Mouse (Mus musculus): ENCODE data around the gene Spin2f. TPM values are rescaled to one million over a fixed set of nuclear protein-coding genes. Genes with fewer than 3 reads are reported as not detected.

Spin2f gene
- not detected for polyA plus RNA-seq (2014; fragmentation: Illumina TruSeq; extraction: RNeasy Lipid Tissue Mini Kit (QIAGEN cat#74804); ENCODE audit: insufficient read depth, low read depth, low replicate concordance)

GRCm38 (mm10) chrX:31253594-31253993, at the start of gene Spin2f:
TSS of gene Spin2f (plus strand) at chrX:31253894.

Other genes with a start within 250 kb of the Spin2f start
- not detected for gene Btbd35f29, start 136.2 kb upstream of the Spin2f start, polyA plus RNA-seq (2014; fragmentation: Illumina TruSeq; extraction: RNeasy Lipid Tissue Mini Kit (QIAGEN cat#74804); ENCODE audit: insufficient read depth, low read depth, low replicate concordance)
- gene Btbd35f26, start 82.6 kb downstream of the Spin2f start, polyA plus RNA-seq (2014; fragmentation: Illumina TruSeq; extraction: RNeasy Lipid Tissue Mini Kit (QIAGEN cat#74804); ENCODE audit: insufficient read depth, low read depth, low replicate concordance), result not detected
- gene Btbd35f19, start 130.0 kb downstream of the Spin2f start, polyA plus RNA-seq (2014; fragmentation: Illumina TruSeq; extraction: RNeasy Lipid Tissue Mini Kit (QIAGEN cat#74804); ENCODE audit: insufficient read depth, low read depth, low replicate concordance), result not detected